Mouse (Mus musculus) ES-Bruce4 (cell line): ENCODE measurements around the gene M6pr.

Source experiments
- CTCF ChIP-seq: IDR thresholded peaks from one replicate; pipeline ENCODE4 v1.8.1; 2011; ENCODE audit warnings: low read depth, low read length
- EP300 ChIP-seq: IDR thresholded peaks from 2 replicates; pipeline ENCODE4 v1.6.1; 2011; ENCODE audit warnings: low read depth, low read length; ENCODE audit not compliant: insufficient read depth

DNA sequence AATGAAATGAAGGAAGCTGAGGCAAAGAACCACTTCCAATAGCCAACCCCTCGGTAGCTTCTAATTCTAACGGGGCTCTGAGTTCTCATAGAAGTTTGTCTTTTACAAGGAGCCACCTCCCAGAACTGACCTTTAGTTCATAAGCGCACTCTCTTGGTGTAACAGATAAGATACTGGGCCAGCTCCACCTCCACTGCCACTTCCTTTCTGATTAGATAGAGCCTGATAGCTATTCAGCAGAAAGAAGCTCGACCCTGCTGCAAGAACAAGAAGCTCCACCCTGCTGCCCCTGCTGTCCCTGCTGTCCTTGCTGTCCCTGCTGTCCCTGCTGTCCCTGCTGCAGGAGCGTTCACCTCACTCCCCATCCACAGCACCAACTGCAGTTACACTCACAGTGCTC, 34.0 kb upstream of the M6pr start:
- TF ChIP-seq EP300: no peak
- no peak for TF ChIP-seq CTCF
